Mouse (Mus musculus): Measurements from ENCODE around the gene Bdkrb1. TPM values are rescaled to one million over a fixed set of nuclear protein-coding genes. Genes with fewer than 3 reads are reported as not detected.

Gene Bdkrb1
- polyA plus RNA-seq, 1 experiment from 2014 or later, result 0.37 TPM

- Histone ChIP-seq H3K9ac (replicated peaks; ENCODE audit: low read depth) (no peak overlapping the region), H3K4me3 (ENCODE audit: low read depth, low read length) (no peak overlapping the region), H3K27ac (ENCODE audit: low read length) (no peak overlapping the region), H3K4me1 (ENCODE audit: insufficient read depth, low read depth, low read length) (no peaks in the 10 kb centered on the region), H3K27me3 (replicated peaks; ENCODE audit: insufficient read depth, low read length) (no peaks in the 10 kb centered on the region), H3K4me2 (replicated peaks; ENCODE audit: low read depth, low read length) (no peak overlapping the region), H3K9me3 (ENCODE audit: low read length) (no peaks in the 10 kb centered on the region), H3K36me3 (ENCODE audit: insufficient read depth, low read length) (no peaks in the 10 kb centered on the region)
- no peak for TF ChIP-seq EP300 (IDR thresholded peaks at IDR 0.05)
- TF ChIP-seq CTCF (IDR thresholded peaks at IDR 0.05), result no peak
- 85% methylated on average over 4 of the region's 4 CpGs for WGBS
- no peak for DNase-seq (ENCODE audit: low spot score)
- no peak for ATAC-seq
Observed at GRCm38 (mm10) chr12:105574356-105574755, 28.5 kb upstream of the Bdkrb1 start.

GRCm38 (mm10) chr12:105580490-105580889 is 22.4 kb upstream of the Bdkrb1 start:
- Histone ChIP-seq H3K4me3 (ENCODE audit: low read depth, low read length) (no peak overlapping the region), H3K27ac (ENCODE audit: low read length) (no peak overlapping the region), H3K4me2 (replicated peaks; ENCODE audit: low read depth, low read length) (no peak overlapping the region), H3K4me1 (ENCODE audit: insufficient read depth, low read depth, low read length) (peaks cover 9% of the 10 kb centered on the region; the same call in 1 of the 2 replicates), H3K36me3 (ENCODE audit: insufficient read depth, low read length) (no peaks in the 10 kb centered on the region; the same call in 1 of the 2 replicates), H3K9me3 (ENCODE audit: low read length) (no peaks in the 10 kb centered on the region), H3K9ac (replicated peaks; ENCODE audit: low read depth) (no peak overlapping the region), H3K27me3 (replicated peaks; ENCODE audit: insufficient read depth, low read length) (no peaks in the 10 kb centered on the region)
- ATAC-seq (no peak), DNase-seq (ENCODE audit: low spot score) (no peak)
- no peak for TF ChIP-seq EP300 (IDR thresholded peaks at IDR 0.05)
- WGBS, result 65% methylated on average over 17 of the region's 17 CpGs

- Histone ChIP-seq H3K9me3 (ENCODE audit: low read length) (no peaks in the 10 kb centered on the region), H3K4me1 (ENCODE audit: insufficient read depth, low read depth, low read length) (peaks cover 9% of the 10 kb centered on the region; the same call in 1 of the 2 replicates), H3K4me2 (replicated peaks; ENCODE audit: low read depth, low read length) (no peak overlapping the region), H3K9ac (replicated peaks; ENCODE audit: low read depth) (no peak overlapping the region), H3K36me3 (ENCODE audit: insufficient read depth, low read length) (no peaks in the 10 kb centered on the region; the same call in 1 of the 2 replicates), H3K27ac (ENCODE audit: low read length) (no peak overlapping the region), H3K4me3 (ENCODE audit: low read depth, low read length) (no peak overlapping the region), H3K27me3 (replicated peaks; ENCODE audit: insufficient read depth, low read length) (no peaks in the 10 kb centered on the region)
- ATAC-seq (no peak), DNase-seq (ENCODE audit: low spot score) (no peak)
- TF ChIP-seq CTCF (IDR thresholded peaks at IDR 0.05), result no peak
- TF ChIP-seq EP300 (IDR thresholded peaks at IDR 0.05), result no peak
- 65% methylated on average over 9 of the region's 9 CpGs for WGBS
Observed at GRCm38 (mm10) chr12:105582486-105582885, 20.4 kb upstream of the Bdkrb1 start.

GRCm38 (mm10) chr12:105583484-105583883 is 19.4 kb upstream of the Bdkrb1 start:
- peak; percentile 16; the same call in 1 of the 2 replicates for TF ChIP-seq CTCF (IDR thresholded peaks at IDR 0.05)
- no peak for TF ChIP-seq EP300 (IDR thresholded peaks at IDR 0.05)
- Histone ChIP-seq H3K27ac (ENCODE audit: low read length) (no peak overlapping the region), H3K4me3 (ENCODE audit: low read depth, low read length) (no peak overlapping the region), H3K4me1 (ENCODE audit: insufficient read depth, low read depth, low read length) (peaks cover 9% of the 10 kb centered on the region; the same call in 1 of the 2 replicates), H3K9me3 (ENCODE audit: low read length) (no peaks in the 10 kb centered on the region), H3K9ac (replicated peaks; ENCODE audit: low read depth) (no peak overlapping the region), H3K4me2 (replicated peaks; ENCODE audit: low read depth, low read length) (no peak overlapping the region), H3K36me3 (ENCODE audit: insufficient read depth, low read length) (no peaks in the 10 kb centered on the region; the same call in 1 of the 2 replicates), H3K27me3 (replicated peaks; ENCODE audit: insufficient read depth, low read length) (no peaks in the 10 kb centered on the region)
- ATAC-seq (peak; percentile 84), DNase-seq (ENCODE audit: low spot score) (peak; percentile 85)
- 25% methylated on average over 2 of the region's 2 CpGs for WGBS

DNA sequence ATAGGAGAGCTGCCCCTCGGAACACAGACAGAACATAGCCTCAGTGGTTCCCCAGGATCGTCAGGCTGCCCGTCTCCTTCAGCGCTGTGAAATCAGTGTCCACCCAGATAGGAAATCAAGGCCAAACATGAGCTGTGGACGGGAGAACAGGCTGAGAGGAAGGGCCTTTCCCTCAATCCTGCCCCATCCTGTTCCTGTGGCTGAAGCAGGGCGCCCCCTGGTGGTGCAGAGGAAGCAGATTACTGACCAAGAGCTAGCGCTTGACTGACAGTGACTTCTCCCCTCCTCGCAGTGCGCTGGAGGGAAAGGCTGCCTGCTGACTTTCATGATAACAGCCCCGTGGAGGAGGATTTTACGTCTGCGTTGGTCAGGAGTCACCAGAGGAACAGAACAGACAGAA is 18.0 kb upstream of the Bdkrb1 start:
- Histone ChIP-seq H3K36me3 (ENCODE audit: insufficient read depth, low read length) (no peaks in the 10 kb centered on the region; the same call in 1 of the 2 replicates), H3K27me3 (replicated peaks; ENCODE audit: insufficient read depth, low read length) (no peaks in the 10 kb centered on the region), H3K9me3 (ENCODE audit: low read length) (no peaks in the 10 kb centered on the region), H3K27ac (ENCODE audit: low read length) (0 out of 2 replicates have a peak overlapping the region, but pooled peaks have one; percentile 20), H3K4me3 (ENCODE audit: low read depth, low read length) (no peak overlapping the region), H3K4me1 (ENCODE audit: insufficient read depth, low read depth, low read length) (peaks cover 9% of the 10 kb centered on the region; the same call in 1 of the 2 replicates), H3K9ac (replicated peaks; ENCODE audit: low read depth) (no peak overlapping the region), H3K4me2 (replicated peaks; ENCODE audit: low read depth, low read length) (no peak overlapping the region)
- DNase-seq (ENCODE audit: low spot score), result peak; percentile 93
- 15% methylated on average over 12 of the region's 12 CpGs for WGBS
- TF ChIP-seq CTCF (IDR thresholded peaks at IDR 0.05) (peak; percentile 99), EP300 (IDR thresholded peaks at IDR 0.05) (no peak)
- ATAC-seq, result peak; percentile 77

DNA sequence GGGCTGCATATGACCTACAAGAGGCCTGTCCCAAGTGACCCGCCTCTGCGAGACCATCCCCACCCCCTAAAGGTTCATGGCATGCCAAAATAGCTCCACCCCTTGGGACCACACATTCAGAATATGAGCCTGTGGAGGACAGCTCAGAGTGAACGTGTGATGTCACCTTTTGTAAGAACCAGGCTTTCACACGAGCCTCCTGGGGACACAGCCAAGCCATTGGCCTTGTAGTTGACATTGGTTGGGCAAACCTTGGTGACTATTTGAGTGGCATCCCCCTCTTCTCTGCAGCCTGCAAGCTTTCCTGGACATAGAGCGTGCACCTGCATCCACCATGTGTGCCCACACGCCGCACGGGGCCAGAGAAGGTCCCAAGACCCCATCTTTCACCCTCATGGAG is 15.4 kb upstream of the Bdkrb1 start:
- DNase-seq (ENCODE audit: low spot score), result no peak
- no peaks in the 10 kb centered on the region for H3K27me3 ChIP-seq (replicated peaks; ENCODE audit: insufficient read depth, low read length)
- H3K4me2 ChIP-seq (replicated peaks; ENCODE audit: low read depth, low read length), result no peak overlapping the region
- WGBS, result 77% methylated on average over 8 of the region's 8 CpGs
- TF ChIP-seq CTCF (IDR thresholded peaks at IDR 0.05) (no peak), EP300 (IDR thresholded peaks at IDR 0.05) (no peak)
- no peak overlapping the region for H3K27ac ChIP-seq (ENCODE audit: low read length)
- no peak overlapping the region for H3K4me3 ChIP-seq (ENCODE audit: low read depth, low read length)
- no peak for ATAC-seq
- peaks cover 9% of the 10 kb centered on the region; the same call in 1 of the 2 replicates for H3K4me1 ChIP-seq (ENCODE audit: insufficient read depth, low read depth, low read length)
- H3K36me3 ChIP-seq (ENCODE audit: insufficient read depth, low read length), result no peaks in the 10 kb centered on the region
- H3K9ac ChIP-seq (replicated peaks; ENCODE audit: low read depth), result no peak overlapping the region
- H3K9me3 ChIP-seq (ENCODE audit: low read length), result no peaks in the 10 kb centered on the region

GRCm38 (mm10) chr12:105590786-105591185 is 12.1 kb upstream of the Bdkrb1 start:
- 84% methylated on average over 7 of the region's 7 CpGs for WGBS
- no peaks in the 10 kb centered on the region for H3K9me3 ChIP-seq (ENCODE audit: low read length)
- DNase-seq (ENCODE audit: low spot score), result no peak
- no peak for ATAC-seq
- H3K4me1 ChIP-seq (ENCODE audit: insufficient read depth, low read depth, low read length), result no peaks in the 10 kb centered on the region
- H3K27ac ChIP-seq (ENCODE audit: low read length), result no peak overlapping the region
- no peaks in the 10 kb centered on the region for H3K36me3 ChIP-seq (ENCODE audit: insufficient read depth, low read length)
- H3K4me3 ChIP-seq (ENCODE audit: low read depth, low read length), result no peak overlapping the region
- H3K4me2 ChIP-seq (replicated peaks; ENCODE audit: low read depth, low read length), result no peak overlapping the region
- H3K9ac ChIP-seq (replicated peaks; ENCODE audit: low read depth), result no peak overlapping the region
- H3K27me3 ChIP-seq (replicated peaks; ENCODE audit: insufficient read depth, low read length), result no peaks in the 10 kb centered on the region
- no peak for TF ChIP-seq CTCF (IDR thresholded peaks at IDR 0.05)
- no peak for TF ChIP-seq EP300 (IDR thresholded peaks at IDR 0.05)

Data from lung, postnatal 0 days (tissue).